Mouse (Mus musculus) midbrain, embryonic 14.5 days (tissue): Measurements from ENCODE around the gene Zswim1. TPM values are rescaled to one million over a fixed set of nuclear protein-coding genes. Genes with fewer than 3 reads are reported as not detected.
"Not testable (repeated sequence)": the region's sequence is repeated elsewhere in the genome, so short reads cannot be mapped to it uniquely, and the experiment has no call there.

Experiments
- ATAC-seq: fragments of 200-750 bp; cut with Nextera tagmentation; 2 replicates; pipeline ENCODE4 v1.8.0; 2017; ENCODE audit warnings: moderate number of reproducible peaks, moderate library complexity; ENCODE audit not compliant: low FRiP score, low TSS enrichment
- DNase-seq: peaks from one replicate; pipeline ENCODE4 v3.0.0-alpha.2; 2015
- H3K27ac ChIP-seq: fragments of 300-500 bp; sonication (generic); replicated peaks from 2 replicates; pipeline ENCODE4 v1.5.1; 2014; ENCODE audit warnings: mild to moderate bottlenecking, low read depth, low read length, moderate library complexity
- H3K27me3 ChIP-seq: fragments of 300-500 bp; sonication (generic); 2 replicates; pipeline ENCODE4 v1.6.1; 2014; ENCODE audit warnings: low read length, control low read depth, mixed read lengths; ENCODE audit not compliant: control insufficient read depth, insufficient read depth
- H3K36me3 ChIP-seq: fragments of 300-500 bp; sonication (generic); 2 replicates; pipeline ENCODE4 v1.6.1; 2014; ENCODE audit warnings: low read length, control low read depth; ENCODE audit not compliant: control insufficient read depth, insufficient read depth
- H3K4me1 ChIP-seq: fragments of 300-500 bp; sonication (generic); 2 replicates; pipeline ENCODE4 v1.6.1; 2014; ENCODE audit warnings: mild to moderate bottlenecking, antibody characterized with exemption, low read length, control low read depth; ENCODE audit not compliant: control insufficient read depth, insufficient read depth
- H3K4me2 ChIP-seq: fragments of 300-500 bp; sonication (generic); 2 replicates; pipeline ENCODE4 v1.6.1; 2014; ENCODE audit warnings: mild to moderate bottlenecking, low read length, moderate library complexity
- H3K4me3 ChIP-seq: fragments of 300-500 bp; sonication (generic); replicated peaks from 2 replicates; pipeline ENCODE4 v1.5.1; 2014; ENCODE audit warnings: low read depth, low read length
- H3K9ac ChIP-seq: fragments of 300-500 bp; sonication (generic); replicated peaks from 2 replicates; pipeline ENCODE4 v1.6.1; 2014; ENCODE audit warnings: mild to moderate bottlenecking, low read length, moderate library complexity
- H3K9me3 ChIP-seq: fragments of 300-500 bp; sonication (generic); 2 replicates; pipeline ENCODE4 v1.6.1; 2016; ENCODE audit warnings: low read length, control low read depth, mixed read lengths; ENCODE audit not compliant: control insufficient read depth
- WGBS: fragments of 180-500 bp; shearing (Covaris S2); extraction: QIAGEN DNeasy Blood & Tissue Kit; methylation state at CpG from one replicate; pipeline ENCODE4 v1.1.7; 2014; 5-methylcytosine and 5-hydroxymethylcytosine counted together
- polyA plus RNA-seq: library from polyadenylated mRNA; unstranded; fragments of >200 nt; fragmentation: Nextera tagmentation; extraction: Ambion mirVana; gene quantifications from 2 replicates; pipeline ENCODE4 v1.2.1, GENCODE M21; 2014

Gene Zswim1
- polyA plus RNA-seq, 1 experiment from 2014 or later = 27.8 TPM

DNA sequence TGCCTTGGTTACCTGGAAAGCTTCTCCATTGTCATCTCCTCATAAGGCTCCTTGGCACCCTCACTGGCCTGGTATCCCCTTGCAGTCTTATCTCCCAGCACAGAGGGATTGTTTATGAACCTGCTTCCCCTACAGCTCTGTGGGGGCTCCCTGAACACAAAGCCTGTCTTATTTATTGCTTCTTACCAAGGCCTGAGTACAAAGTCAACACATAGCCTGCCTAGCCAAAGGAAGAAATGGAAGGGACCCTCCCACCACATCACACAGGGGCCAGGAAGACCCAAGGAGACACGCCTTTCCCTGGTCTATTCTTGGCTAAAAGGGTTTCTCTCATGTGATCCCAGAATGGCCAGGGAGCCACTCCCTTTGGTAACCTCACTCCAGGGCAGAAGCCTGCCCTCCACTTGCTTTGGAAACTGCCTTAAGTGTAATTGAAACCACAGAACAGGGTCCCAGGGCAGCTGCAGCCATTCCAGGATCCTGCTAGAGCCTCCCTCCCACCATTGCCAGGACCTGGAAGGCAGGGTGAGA, 51.8 kb downstream of the Zswim1 start:
- Histone ChIP-seq H3K9me3 (no peaks in the 10 kb centered on the region), H3K36me3 (no peaks in the 10 kb centered on the region), H3K27me3 (no peaks in the 10 kb centered on the region), H3K27ac (peak overlapping the region; percentile 26; the same call in 1 of the 2 replicates), H3K4me3 (no peak overlapping the region), H3K4me2 (no peak overlapping the region), H3K9ac (no peak overlapping the region), H3K4me1 (peaks cover 17% of the 10 kb centered on the region)
- 32% methylated on average over 1 of the region's 1 CpGs for WGBS
- DNase-seq (no peak), ATAC-seq (no peak)

GRCm38 (mm10) chr2:164875648-164876047, 53.2 kb downstream of the Zswim1 start:
- WGBS = 55% methylated on average over 2 of the region's 2 CpGs
- not testable (repeated sequence) for H3K36me3 ChIP-seq, H3K4me3 ChIP-seq, DNase-seq, ATAC-seq, H3K9ac ChIP-seq, H3K27me3 ChIP-seq, H3K4me2 ChIP-seq, H3K27ac ChIP-seq, H3K9me3 ChIP-seq
- peaks cover 23% of the 10 kb centered on the region for H3K4me1 ChIP-seq

Other genes with a start within 250 kb of the Zswim1 start
- not detected in 2 replicates for gene Spint3, start 249.2 kb upstream of the Zswim1 start, polyA plus RNA-seq
- gene Wfdc6a, start 237.2 kb upstream of the Zswim1 start, polyA plus RNA-seq = not detected in 2 replicates
- gene Eppin, start 229.1 kb upstream of the Zswim1 start, polyA plus RNA-seq = not detected in 2 replicates
- not detected in 2 replicates for gene Wfdc6b, start 209.2 kb upstream of the Zswim1 start, polyA plus RNA-seq
- gene Wfdc8, start 209.1 kb upstream of the Zswim1 start, polyA plus RNA-seq = not detected in 2 replicates
- not detected in 2 replicates for gene Wfdc16, start 183.9 kb upstream of the Zswim1 start, polyA plus RNA-seq
- not detected in 2 replicates for gene Wfdc10, start 166.6 kb upstream of the Zswim1 start, polyA plus RNA-seq
- not detected in 2 replicates for gene Wfdc9, start 166.1 kb upstream of the Zswim1 start, polyA plus RNA-seq
- gene Wfdc11, start 148.6 kb upstream of the Zswim1 start, polyA plus RNA-seq = not detected in 2 replicates
- gene Wfdc13, start 137.6 kb upstream of the Zswim1 start, polyA plus RNA-seq = not detected in 2 replicates
- gene Spint4, start 124.2 kb upstream of the Zswim1 start, polyA plus RNA-seq = not detected in 2 replicates
- not detected in 2 replicates for gene Spint5, start 107.4 kb upstream of the Zswim1 start, polyA plus RNA-seq
- gene Wfdc3, start 76.8 kb upstream of the Zswim1 start, polyA plus RNA-seq = 0.80 and 1.1 TPM in 2 replicates
- gene Dnttip1, start 76.7 kb upstream of the Zswim1 start, polyA plus RNA-seq = 49.1 and 55.0 TPM in 2 replicates
- gene Ube2c, start 52.8 kb upstream of the Zswim1 start, polyA plus RNA-seq = 45.9 and 85.7 TPM in 2 replicates
- gene Tnnc2, start 42.7 kb upstream of the Zswim1 start, polyA plus RNA-seq = not detected in 2 replicates
- gene Snx21, start 36.9 kb upstream of the Zswim1 start, polyA plus RNA-seq = 22.1 and 34.5 TPM in 2 replicates
- 17.1 and 18.5 TPM in 2 replicates for gene Acot8, start 17.8 kb upstream of the Zswim1 start, polyA plus RNA-seq
- gene Zswim3, start 17.6 kb upstream of the Zswim1 start, polyA plus RNA-seq = 14.7 and 15.6 TPM in 2 replicates
- gene Spata25, start 5.9 kb downstream of the Zswim1 start, polyA plus RNA-seq = 0.29 TPM in 1 of 2 replicates, not detected in the other
- 77.1 and 88.2 TPM in 2 replicates for gene Ctsa, start 10.2 kb downstream of the Zswim1 start, polyA plus RNA-seq
- gene Neurl2, start 10.8 kb downstream of the Zswim1 start, polyA plus RNA-seq = 5.1 and 6.9 TPM in 2 replicates
- 29.8 and 91.1 TPM in 2 replicates for gene Pltp, start 35.0 kb downstream of the Zswim1 start, polyA plus RNA-seq
- 92.8 and 99.5 TPM in 2 replicates for gene Pcif1, start 56.6 kb downstream of the Zswim1 start, polyA plus RNA-seq
- gene Zfp335, start 89.1 kb downstream of the Zswim1 start, polyA plus RNA-seq = 13.9 and 15.5 TPM in 2 replicates
- gene Mmp9, start 118.1 kb downstream of the Zswim1 start, polyA plus RNA-seq = 29.7 and 29.9 TPM in 2 replicates
- 53.8 and 63.0 TPM in 2 replicates for gene Slc12a5, start 138.1 kb downstream of the Zswim1 start, polyA plus RNA-seq
- gene Ncoa5, start 212.2 kb downstream of the Zswim1 start, polyA plus RNA-seq = 76.6 and 105 TPM in 2 replicates
- 5.1 and 7.3 TPM in 2 replicates for gene Cd40, start 232.9 kb downstream of the Zswim1 start, polyA plus RNA-seq